Mouse (Mus musculus) cerebellum, postnatal 14 days (tissue): ENCODE measurements around the gene Olfr371.

Experiments
- DNase-seq, 2 experiments: peaks; one replicate each; pipeline ENCODE4 v3.0.0; 2021; ENCODE audit warnings: mixed read lengths in 2 of 2

Gene Olfr371

GRCm38 (mm10) chr8:85225688-85226087 lies at the start of gene Olfr371:
Gene Olfr371, plus strand, starts transcription at chr8:85225988.
- no peak for DNase-seq

GRCm38 (mm10) chr8:85192346-85192745 lies 33.4 kb upstream of the Olfr371 start:
- DNase-seq: no peak

DNA sequence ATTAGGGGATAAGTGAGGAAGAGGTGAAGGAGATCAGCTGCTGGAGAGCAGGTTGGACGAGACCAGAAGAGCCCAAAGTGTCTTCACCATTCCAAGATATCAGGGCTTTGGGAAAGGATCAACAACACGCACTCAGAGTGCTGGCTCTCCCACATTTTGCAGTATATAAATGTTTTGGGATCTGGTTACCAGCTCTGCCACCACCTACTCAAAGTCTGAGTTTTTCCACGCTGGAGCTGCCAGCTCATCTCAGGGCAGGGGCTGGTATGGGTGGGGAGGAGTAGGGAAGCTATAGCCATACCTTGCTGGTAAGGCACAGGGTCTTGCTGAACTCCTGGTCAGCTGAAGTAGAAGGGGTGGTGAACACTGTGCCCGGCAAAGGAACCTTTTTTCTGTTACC lies 5.6 kb upstream of the Olfr371 start:
- DNase-seq: no peak

GRCm38 (mm10) chr8:85220992-85221391 lies 4.8 kb upstream of the Olfr371 start:
- no peak for DNase-seq

GRCm38 (mm10) chr8:85227297-85227696 lies 1.5 kb downstream of the Olfr371 start:
- no peak for DNase-seq
